Mouse (Mus musculus) thymus, adult 2 months (tissue): ENCODE results near the gene Kcnq1.

Experiments
- CTCF ChIP-seq: fragments of 200-500 bp; IDR thresholded peaks from 2 replicates; pipeline ENCODE4 v1.5.1; 2012; ENCODE audit warnings: mild to moderate bottlenecking, control low read depth, low read length, moderate library complexity, borderline replicate concordance; ENCODE audit not compliant: control insufficient read depth, poor library complexity, insufficient read depth; ENCODE audit errors: extremely low read depth
- POLR2A ChIP-seq: fragments of 200-500 bp; IDR thresholded peaks from 2 replicates; pipeline ENCODE4 v1.6.1; 2012; ENCODE audit warnings: mild to moderate bottlenecking, low read length, control low read depth, moderate library complexity; ENCODE audit not compliant: control insufficient read depth, poor library complexity, insufficient read depth; ENCODE audit errors: extremely low read depth

GRCm38 (mm10) chr7:143108200-143108599, 2.0 kb downstream of the Kcnq1 start:
- no peak for TF ChIP-seq CTCF
- TF ChIP-seq POLR2A, result no peak
